Mouse (Mus musculus) forebrain, embryonic 12.5 days (tissue): Measurements from ENCODE around the gene Socs2. TPM values are rescaled to one million over a fixed set of nuclear protein-coding genes. Genes with fewer than 3 reads are reported as not detected.
"Not testable (repeated sequence)": the region's sequence is repeated elsewhere in the genome, so short reads cannot be mapped to it uniquely, and the experiment has no call there.

Experiments used
- ATAC-seq: fragments of 200-750 bp; cut with Nextera tagmentation; 2 replicates; pipeline ENCODE4 v1.8.0; 2017; ENCODE audit warnings: moderate TSS enrichment; ENCODE audit not compliant: low FRiP score
- H3K27ac ChIP-seq: fragments of 300-500 bp; sonication (generic); 2 replicates; pipeline ENCODE4 v1.5.1; 2016; ENCODE audit warnings: mild to moderate bottlenecking
- H3K27me3 ChIP-seq: fragments of 300-500 bp; sonication (generic); 2 replicates; pipeline ENCODE4 v1.6.1; 2016; ENCODE audit warnings: mild to moderate bottlenecking
- H3K36me3 ChIP-seq: fragments of 300-500 bp; sonication (generic); replicated peaks from 2 replicates; pipeline ENCODE4 v1.6.1; 2016; ENCODE audit warnings: mild to moderate bottlenecking
- H3K4me1 ChIP-seq: fragments of 300-500 bp; sonication (generic); 2 replicates; pipeline ENCODE4 v1.6.1; 2016
- H3K4me2 ChIP-seq: fragments of 300-500 bp; sonication (generic); 2 replicates; pipeline ENCODE4 v1.6.1; 2016; ENCODE audit warnings: mild to moderate bottlenecking, moderate library complexity
- H3K4me3 ChIP-seq: fragments of 300-500 bp; sonication (generic); replicated peaks from 2 replicates; pipeline ENCODE4 v1.5.1; 2016; ENCODE audit warnings: mild to moderate bottlenecking
- H3K9ac ChIP-seq: fragments of 300-500 bp; sonication (generic); 2 replicates; pipeline ENCODE4 v1.6.1; 2016; ENCODE audit warnings: mild to moderate bottlenecking
- H3K9me3 ChIP-seq: fragments of 300-500 bp; sonication (generic); 2 replicates; pipeline ENCODE4 v1.6.1; 2016
- WGBS: fragments of 180-500 bp; shearing (Covaris S2); methylation state at CpG from one replicate; pipeline ENCODE4 v1.1.7; 2016; 5-methylcytosine and 5-hydroxymethylcytosine counted together
- polyA plus RNA-seq: library from polyadenylated mRNA; unstranded; fragments of >200 nt; fragmentation: Nextera tagmentation; extraction: Ambion mirVana; gene quantifications from 2 replicates; pipeline ENCODE4 v1.2.1, GENCODE M21; 2016

Socs2 gene
- polyA plus RNA-seq, 1 experiment from 2014 or later: 74.1 TPM

DNA sequence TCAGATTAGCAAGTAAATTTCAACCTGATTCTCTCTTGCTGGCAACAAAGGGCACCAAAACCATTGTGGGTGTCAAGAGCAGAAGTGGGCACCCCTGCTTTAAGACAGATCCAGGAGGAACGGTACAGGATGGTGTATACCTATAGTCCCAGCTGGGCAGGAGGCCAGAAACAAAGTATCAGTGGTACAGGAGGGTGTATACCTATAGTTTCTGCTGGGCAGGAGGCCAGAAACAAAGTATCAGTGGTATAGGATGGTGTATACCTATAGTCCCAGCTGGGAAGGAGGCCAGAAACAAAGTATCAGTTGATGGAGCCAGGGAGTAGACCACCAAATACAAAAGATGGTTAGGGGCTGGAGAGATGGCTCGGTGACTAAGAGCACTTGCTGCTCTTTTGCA lies 12.2 kb downstream of the Socs2 start:
- no peak overlapping the region for H3K4me3 ChIP-seq
- no peaks in the 10 kb centered on the region for H3K9me3 ChIP-seq
- no peaks in the 10 kb centered on the region; the same call in 1 of the 2 replicates for H3K36me3 ChIP-seq
- H3K27me3 ChIP-seq: no peaks in the 10 kb centered on the region
- no peak for ATAC-seq
- H3K27ac ChIP-seq: no peak overlapping the region
- H3K4me1 ChIP-seq: no peaks in the 10 kb centered on the region; the same call in 1 of the 2 replicates
- H3K4me2 ChIP-seq: no peak overlapping the region
- H3K9ac ChIP-seq: no peak overlapping the region
- WGBS: 84% methylated on average over 2 of the region's 2 CpGs

DNA sequence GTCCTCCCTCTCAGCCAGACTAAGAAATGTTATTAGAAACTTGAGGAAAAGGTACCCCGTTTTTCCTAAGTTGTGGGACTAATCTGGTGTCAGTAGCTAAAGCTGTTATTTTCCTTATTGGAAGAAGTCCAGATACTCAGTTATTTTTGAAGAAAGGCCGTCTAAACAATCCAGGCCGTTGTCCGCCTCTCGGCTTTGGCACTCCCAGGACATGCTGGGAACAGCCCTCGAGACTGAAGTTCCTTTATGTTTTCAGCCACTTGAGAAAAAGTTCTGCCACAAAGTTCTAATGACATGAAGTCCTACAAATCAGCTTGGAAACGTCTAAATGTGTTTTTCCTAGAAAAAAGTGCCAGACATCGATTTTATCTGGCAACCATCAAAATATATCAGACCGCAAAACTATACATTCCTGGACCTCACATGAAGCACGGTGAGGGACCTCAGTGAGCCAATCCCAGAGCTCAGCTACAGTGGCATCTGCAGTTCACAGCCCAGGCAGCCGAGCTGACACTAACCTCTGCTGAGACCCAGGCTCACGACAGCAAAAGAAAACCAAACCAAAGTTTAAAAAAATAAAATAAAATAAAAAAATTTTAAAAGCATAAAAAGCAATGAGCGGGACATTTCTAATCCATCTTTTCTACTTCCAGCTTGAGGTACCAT lies 17.2 kb downstream of the Socs2 start:
- H3K4me2 ChIP-seq: no peak overlapping the region
- ATAC-seq: no peak
- WGBS: 50% methylated on average over 13 of the region's 13 CpGs

DNA sequence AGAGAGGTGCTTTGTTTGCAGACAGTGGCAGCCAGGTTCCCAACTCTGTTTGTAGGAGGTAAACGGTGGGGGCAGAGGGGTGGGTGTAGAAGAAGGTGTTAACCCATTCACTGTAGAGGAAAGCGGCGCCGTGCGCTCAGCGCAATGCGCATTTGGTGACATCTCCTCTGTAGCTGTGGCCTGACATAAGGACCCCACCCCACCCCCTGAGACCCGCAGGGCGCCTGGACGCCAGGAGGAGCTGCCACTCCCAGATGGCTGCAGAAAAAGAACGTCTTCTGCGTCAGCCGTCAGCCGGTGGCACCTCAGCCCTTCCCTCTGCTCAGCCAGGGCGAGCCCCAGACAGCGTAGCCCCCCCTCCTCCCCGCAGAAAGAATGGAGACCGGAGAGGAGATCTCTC lies 18.5 kb downstream of the Socs2 start:
- ATAC-seq: peak; percentile 69
- H3K27ac ChIP-seq: no peak overlapping the region
- H3K4me2 ChIP-seq: peak overlapping the region; percentile 70
- peaks cover 9% of the 10 kb centered on the region; the same call in 1 of the 2 replicates for H3K27me3 ChIP-seq
- peak overlapping the region; percentile 38 for H3K9ac ChIP-seq
- peak overlapping the region; percentile 35 for H3K4me3 ChIP-seq
- peaks cover 16% of the 10 kb centered on the region for H3K4me1 ChIP-seq
- WGBS: 3% methylated on average over 18 of the region's 18 CpGs
- H3K9me3 ChIP-seq: no peaks in the 10 kb centered on the region
- H3K36me3 ChIP-seq: no peaks in the 10 kb centered on the region

More for the DNA sequence above, 17.2 kb downstream of the Socs2 start:
- Histone ChIP-seq H3K9me3 (no peaks in the 10 kb centered on the region), H3K4me1 (peaks cover 16% of the 10 kb centered on the region), H3K27me3 (peaks cover 9% of the 10 kb centered on the region; the same call in 1 of the 2 replicates), H3K36me3 (no peaks in the 10 kb centered on the region), H3K4me3 (no peak overlapping the region), H3K27ac (no peak overlapping the region), H3K9ac (no peak overlapping the region)

DNA sequence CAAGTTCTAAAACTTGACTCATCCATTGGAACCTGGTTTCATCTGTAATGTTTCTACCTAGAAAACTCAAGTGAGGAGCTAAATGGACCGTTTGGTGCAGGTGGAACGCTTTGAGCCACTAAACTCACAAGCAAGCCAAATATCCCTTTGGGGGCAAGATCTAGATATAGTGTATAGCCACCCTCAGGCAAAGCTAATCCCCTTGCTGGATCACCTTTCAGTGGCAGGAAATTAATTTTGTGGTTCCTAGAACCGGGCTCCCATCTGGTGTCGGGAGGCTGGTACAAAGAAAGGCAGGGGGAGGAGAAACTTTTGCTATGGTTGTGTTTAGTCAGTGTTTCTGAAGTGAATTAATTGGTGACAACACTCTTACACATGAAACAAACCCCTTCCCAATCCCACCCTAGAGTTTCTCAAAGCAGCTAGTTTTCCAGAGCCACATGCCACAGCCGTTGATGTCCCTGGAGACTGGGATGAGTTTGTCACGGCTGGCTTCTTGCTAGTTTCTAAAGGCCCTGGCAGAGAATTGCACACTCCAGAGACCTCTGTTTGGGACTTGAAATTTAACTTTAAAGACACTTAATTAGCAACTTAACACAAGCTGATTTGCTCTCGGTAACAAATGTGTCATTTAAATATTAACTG lies 19.7 kb downstream of the Socs2 start:
- no peak overlapping the region for H3K27ac ChIP-seq
- H3K9me3 ChIP-seq: no peaks in the 10 kb centered on the region
- H3K36me3 ChIP-seq: no peaks in the 10 kb centered on the region
- 43% methylated on average over 7 of the region's 7 CpGs for WGBS
- H3K4me3 ChIP-seq: no peak overlapping the region
- no peak overlapping the region for H3K9ac ChIP-seq
- no peak overlapping the region for H3K4me2 ChIP-seq
- peaks cover 9% of the 10 kb centered on the region; the same call in 1 of the 2 replicates for H3K27me3 ChIP-seq
- ATAC-seq: no peak
- peaks cover 16% of the 10 kb centered on the region for H3K4me1 ChIP-seq

DNA sequence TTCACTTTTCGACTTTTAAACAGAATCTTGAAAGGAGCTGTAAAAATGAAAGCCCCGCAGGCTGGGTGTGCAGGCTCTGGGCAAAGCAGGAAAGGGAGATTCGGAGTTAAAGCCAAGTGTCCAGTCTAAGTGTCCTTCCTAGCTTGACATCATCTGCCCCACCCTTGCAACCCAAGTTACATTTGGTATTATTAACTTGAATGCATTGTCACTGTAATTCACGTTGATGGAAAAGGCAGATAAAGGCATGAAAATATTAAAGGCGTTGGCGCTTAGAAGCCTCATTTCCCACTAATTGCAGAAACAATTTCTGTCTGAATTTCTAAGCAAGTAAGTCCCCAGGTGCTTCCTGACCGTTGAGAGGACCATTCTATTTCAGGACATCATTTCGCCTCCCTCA lies 20.6 kb downstream of the Socs2 start:
- 83% methylated on average over 8 of the region's 8 CpGs for WGBS
- H3K4me1 ChIP-seq: peaks cover 16% of the 10 kb centered on the region

DNA sequence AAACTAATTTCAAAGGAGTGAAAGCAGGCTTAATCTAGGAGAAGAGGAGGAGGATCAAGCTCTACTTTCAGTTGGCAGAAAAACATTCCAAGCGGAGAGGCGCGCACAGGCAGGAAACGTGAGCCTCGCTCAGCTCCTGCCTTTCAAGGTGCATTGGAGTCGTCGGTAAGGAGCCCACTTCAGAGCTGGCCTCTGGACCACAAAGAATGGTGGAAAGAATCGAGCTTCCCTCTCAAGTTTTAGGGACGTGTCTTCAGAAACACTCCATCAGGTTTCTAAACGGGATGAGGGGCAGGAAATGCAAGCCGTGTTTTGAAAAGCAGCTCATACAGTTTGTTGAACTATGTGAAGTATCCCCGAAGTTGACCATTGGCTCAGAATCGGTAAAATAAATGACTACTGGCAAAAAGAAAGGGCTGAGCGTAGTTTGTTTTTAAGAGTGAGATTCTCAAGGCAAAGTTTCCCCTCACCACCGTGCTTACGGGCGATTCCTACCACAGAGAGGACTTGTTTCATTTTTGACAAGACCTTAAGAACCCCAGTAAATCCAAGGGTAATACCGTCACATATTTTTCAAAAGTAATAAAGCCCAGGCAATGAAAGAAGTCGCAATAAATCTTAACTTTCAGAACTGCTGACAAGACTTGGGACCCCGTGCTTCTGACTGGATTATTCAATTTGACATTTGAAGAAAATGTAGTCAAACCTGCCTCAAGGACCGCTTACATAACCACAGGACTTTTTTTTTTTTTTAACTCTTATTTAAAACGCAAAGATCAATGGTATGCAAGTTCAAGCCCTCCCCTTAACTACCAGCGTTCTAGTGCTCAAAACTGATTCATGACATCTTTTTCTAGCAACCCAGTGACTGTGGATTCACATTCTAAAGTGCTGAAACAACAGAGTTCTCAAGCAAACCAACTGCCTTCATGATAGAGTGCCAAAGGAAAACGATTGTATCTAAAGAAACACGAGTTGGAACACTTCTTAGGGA lies 21.9 kb downstream of the Socs2 start:
- no peak overlapping the region for H3K4me2 ChIP-seq
- peaks cover 9% of the 10 kb centered on the region; the same call in 1 of the 2 replicates for H3K27me3 ChIP-seq
- H3K4me3 ChIP-seq: no peak overlapping the region
- no peak overlapping the region for H3K27ac ChIP-seq
- H3K9me3 ChIP-seq: no peaks in the 10 kb centered on the region
- no peak for ATAC-seq
- H3K9ac ChIP-seq: no peak overlapping the region
- WGBS: 62% methylated on average over 25 of the region's 25 CpGs
- no peaks in the 10 kb centered on the region for H3K36me3 ChIP-seq
- peaks cover 16% of the 10 kb centered on the region for H3K4me1 ChIP-seq

More for the DNA sequence above, 20.6 kb downstream of the Socs2 start:
- peaks cover 9% of the 10 kb centered on the region; the same call in 1 of the 2 replicates for H3K27me3 ChIP-seq
- H3K4me3 ChIP-seq: no peak overlapping the region
- H3K9me3 ChIP-seq: no peaks in the 10 kb centered on the region
- no peak overlapping the region for H3K4me2 ChIP-seq
- ATAC-seq: no peak
- H3K9ac ChIP-seq: no peak overlapping the region
- no peak overlapping the region for H3K27ac ChIP-seq
- H3K36me3 ChIP-seq: no peaks in the 10 kb centered on the region

DNA sequence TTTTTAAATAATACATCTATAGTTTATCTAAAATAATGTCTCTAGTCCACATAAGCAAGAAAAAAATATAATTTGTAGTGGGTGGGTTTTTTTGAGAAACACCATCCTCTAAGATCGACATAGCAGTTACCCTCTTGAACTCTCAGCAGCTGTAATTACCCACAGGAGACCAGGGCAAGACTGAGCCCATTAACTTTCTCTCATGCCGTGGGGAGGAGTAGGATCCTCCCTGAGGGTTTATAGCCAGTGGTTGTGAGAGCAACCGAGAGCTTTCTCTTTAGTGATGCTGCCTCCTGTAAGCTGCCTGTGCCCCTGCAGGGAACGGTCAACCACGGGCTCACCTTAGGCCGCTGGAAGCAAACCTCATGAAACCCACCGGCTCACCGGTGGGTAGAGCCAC lies 24.9 kb downstream of the Socs2 start:
- no peak for ATAC-seq
- 76% methylated on average over 8 of the region's 8 CpGs for WGBS

DNA sequence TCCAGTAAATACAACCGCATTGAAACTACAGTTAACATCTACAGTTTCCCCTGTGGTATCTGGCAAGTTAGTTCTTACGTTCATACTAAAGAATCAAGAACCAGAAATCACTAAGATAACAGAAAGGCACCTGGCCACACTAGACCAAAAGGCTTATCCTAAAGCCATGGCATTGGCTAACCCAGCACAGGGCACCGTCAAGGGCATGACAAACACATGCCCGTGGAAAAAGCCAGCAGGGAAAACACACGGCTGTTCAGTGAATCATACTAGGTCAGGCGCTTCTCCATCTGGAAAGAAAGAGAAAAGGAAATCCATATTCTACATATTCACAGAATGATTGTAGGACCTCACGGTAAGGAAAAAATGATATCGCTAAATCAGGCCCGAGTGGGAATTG lies 26.1 kb downstream of the Socs2 start:
- H3K27me3 ChIP-seq: no peaks in the 10 kb centered on the region
- H3K36me3 ChIP-seq: no peaks in the 10 kb centered on the region
- no peaks in the 10 kb centered on the region for H3K9me3 ChIP-seq
- no peaks in the 10 kb centered on the region for H3K4me1 ChIP-seq
- 91% methylated on average over 9 of the region's 9 CpGs for WGBS
- no peak overlapping the region for H3K27ac ChIP-seq
- no peak for ATAC-seq
- H3K9ac ChIP-seq: no peak overlapping the region
- no peak overlapping the region for H3K4me3 ChIP-seq
- no peak overlapping the region for H3K4me2 ChIP-seq

More for the DNA sequence above, 24.9 kb downstream of the Socs2 start:
- no peaks in the 10 kb centered on the region for H3K9me3 ChIP-seq
- no peak overlapping the region for H3K27ac ChIP-seq
- no peak overlapping the region for H3K4me3 ChIP-seq
- no peak overlapping the region for H3K4me2 ChIP-seq
- no peak overlapping the region for H3K9ac ChIP-seq
- no peaks in the 10 kb centered on the region for H3K36me3 ChIP-seq
- no peaks in the 10 kb centered on the region; the same call in 1 of the 2 replicates for H3K27me3 ChIP-seq
- 0 out of 2 replicates have a peak, but pooled peaks cover 1% of the 10 kb centered on the region for H3K4me1 ChIP-seq

DNA sequence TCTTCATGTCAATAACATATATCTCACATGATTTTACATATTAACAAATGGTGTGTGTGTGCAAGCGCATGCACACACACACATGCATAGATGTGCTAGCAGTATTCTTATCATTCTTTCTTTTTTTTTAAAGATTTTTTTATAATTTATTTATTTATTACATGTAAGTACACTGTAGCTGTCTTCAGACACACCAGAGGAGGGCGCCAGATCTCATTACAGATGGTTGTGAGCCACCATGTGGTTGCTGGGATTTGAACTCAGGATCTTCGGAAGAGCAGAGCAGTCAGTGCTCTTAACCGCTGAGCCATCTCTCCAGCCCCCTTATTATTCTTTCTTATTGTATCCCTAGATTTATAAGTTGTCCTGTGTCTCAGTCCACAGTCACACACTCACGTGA lies 27.2 kb downstream of the Socs2 start:
- not testable (repeated sequence) for H3K9ac ChIP-seq, ATAC-seq, H3K27ac ChIP-seq, H3K4me2 ChIP-seq, H3K4me1 ChIP-seq, H3K4me3 ChIP-seq, H3K9me3 ChIP-seq, H3K36me3 ChIP-seq, H3K27me3 ChIP-seq
- 88% methylated on average over 5 of the region's 5 CpGs for WGBS

DNA sequence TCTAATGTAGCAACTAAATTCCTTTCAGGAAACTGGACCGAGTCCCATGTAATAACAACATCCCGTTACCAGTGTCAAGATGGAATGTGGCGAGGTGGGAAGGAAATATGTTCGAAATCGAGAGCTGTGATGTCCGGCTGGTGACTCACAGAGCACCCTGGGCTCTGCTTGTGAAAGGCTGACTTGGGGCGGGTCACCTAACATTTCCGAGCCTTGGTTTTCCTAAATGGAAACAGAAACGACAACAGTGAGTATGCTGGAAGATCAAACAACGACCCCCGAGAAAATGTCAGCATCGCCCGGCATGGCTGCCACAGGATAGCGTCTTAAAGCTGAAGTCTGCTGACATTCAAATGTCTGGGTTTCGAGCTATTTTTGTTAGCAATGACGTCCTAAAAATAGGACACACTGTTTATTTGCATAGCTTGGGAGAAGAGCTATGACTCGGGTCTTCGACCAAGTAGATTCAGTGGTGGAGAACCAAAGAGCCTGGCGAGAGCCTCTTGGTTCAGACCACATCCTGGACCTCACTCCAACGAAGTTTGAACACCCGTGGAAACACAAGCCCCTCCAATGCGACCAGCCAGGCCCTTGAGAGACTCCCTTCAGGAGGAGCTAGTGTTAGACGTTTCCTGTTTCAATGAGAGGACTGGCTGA lies 28.0 kb downstream of the Socs2 start:
- no peak overlapping the region for H3K27ac ChIP-seq

DNA sequence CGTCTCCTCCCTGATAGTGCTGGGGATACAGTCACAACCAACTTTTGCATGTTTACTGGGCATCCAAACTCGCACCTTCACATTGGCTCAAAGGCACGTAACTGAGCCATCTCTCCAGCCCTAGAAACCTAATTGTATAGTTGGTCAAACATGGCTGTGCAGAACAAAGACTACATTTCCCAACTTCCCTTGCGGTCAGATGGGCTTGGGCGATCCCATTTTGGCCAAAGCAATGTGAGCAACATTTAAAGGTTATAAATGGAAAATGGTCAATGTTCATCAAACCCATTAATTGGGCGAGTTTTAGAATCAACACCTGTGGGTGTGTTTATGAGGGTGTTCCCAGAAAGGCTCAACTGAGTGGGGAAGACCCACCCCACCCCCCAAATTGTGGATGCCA lies 30.5 kb downstream of the Socs2 start:
- no peaks in the 10 kb centered on the region for H3K27me3 ChIP-seq
- no peaks in the 10 kb centered on the region for H3K9me3 ChIP-seq
- H3K4me1 ChIP-seq: no peaks in the 10 kb centered on the region
- WGBS: 91% methylated on average over 6 of the region's 6 CpGs
- H3K4me2 ChIP-seq: no peak overlapping the region
- H3K9ac ChIP-seq: no peak overlapping the region
- H3K27ac ChIP-seq: no peak overlapping the region
- no peak for ATAC-seq
- H3K36me3 ChIP-seq: no peaks in the 10 kb centered on the region
- no peak overlapping the region for H3K4me3 ChIP-seq

More for the DNA sequence above, 28.0 kb downstream of the Socs2 start:
- H3K9ac ChIP-seq: no peak overlapping the region
- ATAC-seq: no peak
- no peaks in the 10 kb centered on the region for H3K9me3 ChIP-seq
- no peaks in the 10 kb centered on the region for H3K4me1 ChIP-seq
- H3K27me3 ChIP-seq: no peaks in the 10 kb centered on the region
- no peak overlapping the region for H3K4me3 ChIP-seq
- no peak overlapping the region for H3K4me2 ChIP-seq
- H3K36me3 ChIP-seq: no peaks in the 10 kb centered on the region
- 86% methylated on average over 23 of the region's 23 CpGs for WGBS

DNA sequence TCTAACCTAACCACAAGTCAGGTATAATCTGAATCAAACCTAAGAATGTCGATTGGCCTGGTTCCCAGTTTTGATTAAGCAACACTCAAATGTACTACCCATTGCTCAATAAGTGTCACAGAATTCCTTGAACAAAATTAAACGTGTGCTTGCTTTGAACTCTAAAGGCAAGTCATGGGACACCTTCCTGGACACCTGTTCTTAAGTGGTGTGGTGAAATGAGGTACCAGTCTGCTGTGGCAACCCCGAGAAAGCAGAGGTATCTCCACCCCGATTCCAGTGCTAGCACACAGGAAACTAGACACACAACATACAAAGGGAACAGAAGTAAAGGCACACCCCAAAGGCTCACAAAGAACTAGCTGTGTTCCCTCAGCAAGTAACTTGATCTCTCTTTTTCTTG lies 31.2 kb downstream of the Socs2 start:
- no peaks in the 10 kb centered on the region for H3K9me3 ChIP-seq
- no peaks in the 10 kb centered on the region for H3K27me3 ChIP-seq
- no peaks in the 10 kb centered on the region for H3K36me3 ChIP-seq
- no peak overlapping the region for H3K27ac ChIP-seq
- H3K4me1 ChIP-seq: no peaks in the 10 kb centered on the region
- no peak overlapping the region for H3K9ac ChIP-seq
- no peak for ATAC-seq
- no peak overlapping the region for H3K4me2 ChIP-seq
- WGBS: 81% methylated on average over 4 of the region's 4 CpGs
- no peak overlapping the region for H3K4me3 ChIP-seq
